Mouse (Mus musculus): Measurements from ENCODE around the gene Anapc16. TPM values are rescaled to one million over a fixed set of nuclear protein-coding genes. Genes with fewer than 3 reads are reported as not detected.

Anapc16 gene
- total RNA-seq (2023) = 10 to 100 TPM; 24.3 to 26.5 TPM

DNA sequence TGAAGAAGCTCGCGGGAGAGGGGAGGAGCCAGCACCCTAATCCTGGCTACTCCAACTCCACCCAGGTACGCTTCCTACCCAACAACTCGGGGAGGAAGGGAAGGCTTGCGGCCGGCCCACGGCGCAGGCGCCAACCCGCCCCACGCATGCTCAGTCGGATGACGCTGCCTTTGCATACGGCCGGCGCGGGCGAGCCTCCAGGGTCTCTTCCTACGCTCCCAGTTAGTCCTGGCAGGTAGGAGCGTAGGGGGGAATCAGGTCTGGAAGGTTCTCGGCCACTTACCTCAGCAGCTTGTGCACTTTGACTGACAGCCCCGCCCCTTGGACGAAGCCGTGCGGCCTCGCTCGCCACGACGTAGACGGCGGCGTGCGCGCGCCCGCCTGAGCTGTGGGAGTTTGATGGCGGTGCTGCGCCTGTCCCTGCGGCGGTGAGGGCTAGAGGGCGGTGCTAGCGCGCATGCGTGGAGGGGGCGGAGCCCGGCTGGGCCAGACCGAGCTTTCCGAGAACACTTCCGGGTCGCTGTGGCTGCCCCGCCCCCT, at the start of gene Anapc16, which contains the start of gene Ascc1:
Anapc16 (minus strand) TSS at position 463 of the 540 bp plus-strand sequence.
Ascc1 (plus strand) TSS at position 133 of the 540 bp plus-strand sequence.

DNA sequence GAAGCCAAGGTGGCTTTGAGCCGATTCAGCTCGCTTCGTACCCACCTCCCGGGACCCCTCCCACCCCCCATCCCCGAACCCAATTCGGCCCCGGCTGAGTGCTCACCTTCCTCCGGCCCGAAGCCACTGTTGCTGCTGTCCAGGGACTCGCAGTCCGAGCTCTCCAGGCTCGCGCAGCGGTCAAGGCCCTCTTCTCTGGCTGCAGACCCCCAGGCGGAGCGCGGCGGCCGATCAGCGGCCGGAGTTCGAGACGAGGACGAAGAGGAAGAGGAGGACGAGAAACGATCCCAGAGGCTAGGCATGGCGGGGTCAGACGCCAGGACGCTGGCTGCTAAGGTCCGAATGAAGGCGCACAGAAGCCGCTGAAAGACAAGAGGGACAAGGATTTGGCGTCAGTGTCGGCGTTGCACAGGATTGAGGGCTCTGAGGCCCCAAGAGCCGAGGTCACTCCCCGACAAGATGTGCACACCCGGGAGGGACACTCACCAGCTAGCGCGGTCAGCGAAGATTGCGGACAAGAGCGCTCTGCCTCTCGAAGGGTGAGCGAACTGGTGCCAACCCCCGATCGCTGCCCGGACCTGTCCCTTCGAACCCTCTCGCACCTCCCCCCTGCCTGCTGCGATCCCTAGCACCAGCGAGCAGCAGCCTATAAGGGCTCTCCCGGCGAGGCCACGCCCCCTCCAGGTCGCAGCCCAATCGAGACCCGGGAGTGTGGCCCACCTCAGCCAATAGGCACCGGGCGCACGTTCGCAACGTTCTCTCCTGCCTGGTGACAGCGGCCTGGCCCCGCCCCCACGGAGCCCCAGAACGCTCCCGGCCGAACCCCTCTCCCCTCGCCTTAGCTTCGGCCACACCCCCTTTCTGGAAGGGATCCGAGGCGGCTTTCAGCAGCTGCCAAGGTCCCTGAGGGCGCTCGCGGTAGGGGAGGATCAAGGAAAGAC, 51.5 kb downstream of the Anapc16 start, which contains the start of gene Ddit4:
Ddit4 (minus strand) TSS at position 624 of the 941 bp plus-strand sequence.

Other genes with a start within 250 kb of the Anapc16 start
- 10 to 100 TPM; 28.4 to 33.0 TPM for gene Dnajb12, start 123.6 kb downstream of the Anapc16 start, total RNA-seq (2023)
- gene Ddit4, start 51.3 kb downstream of the Anapc16 start, total RNA-seq (2023) = 10 to 100 TPM; 11.6 to 14.5 TPM
- gene Ascc1, start 330 bp downstream of the Anapc16 start, total RNA-seq (2023) = 10 to 100 TPM in 1 of 2 experiments, 1 to 10 TPM in 1; 9.0 to 11.6 TPM
- under 1 TPM; 0.26 to 0.33 TPM for gene Spock2, start 103.1 kb upstream of the Anapc16 start, total RNA-seq (2023)
- 1 to 10 TPM in 1 of 2 experiments, under 1 TPM in 1; 0.98 to 3.7 TPM for gene Chst3, start 216.1 kb upstream of the Anapc16 start, total RNA-seq (2023)

Measured in neutrophil, adult 59 days (primary cell).